Mouse (Mus musculus): ENCODE data around the gene Gm28539.
"Not testable (repeated sequence)": the region's sequence is repeated elsewhere in the genome, so short reads cannot be mapped to it uniquely, and the experiment has no call there.

The Gm28539 gene

DNA sequence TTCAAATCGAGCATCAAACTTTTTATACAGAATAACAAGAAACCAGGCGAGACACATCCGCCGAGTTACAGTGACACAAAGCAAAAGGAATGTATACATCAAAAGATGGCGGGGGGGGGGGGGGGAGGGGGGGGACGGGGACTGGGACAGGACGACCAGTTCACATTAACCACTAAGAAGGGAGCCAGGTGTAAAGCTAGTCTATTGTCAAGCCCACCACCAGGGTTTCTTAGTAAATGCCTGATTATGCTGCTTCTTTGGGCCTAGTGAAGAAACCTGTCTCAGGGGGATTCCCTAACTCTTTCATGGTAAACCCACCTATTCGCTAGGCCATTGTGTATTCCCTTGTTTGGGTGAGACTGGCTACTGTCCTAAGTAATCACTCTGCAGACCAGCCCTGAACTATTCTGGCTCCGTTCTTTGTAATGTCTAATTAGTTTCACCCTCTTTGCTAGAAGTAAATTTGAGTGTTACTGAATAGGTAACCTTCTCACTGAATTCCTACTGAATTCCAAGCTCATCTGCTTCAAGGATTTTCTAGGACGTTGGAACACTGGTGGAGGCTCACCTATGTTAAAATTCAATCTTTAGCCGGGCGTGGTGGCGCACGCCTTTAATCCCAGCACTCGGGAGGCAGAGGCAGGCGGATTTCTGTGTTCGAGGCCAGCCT is 13.3 kb downstream of the Gm28539 start:
- intact Hi-C loops (cut with DNase I), result not testable (repeated sequence)

DNA sequence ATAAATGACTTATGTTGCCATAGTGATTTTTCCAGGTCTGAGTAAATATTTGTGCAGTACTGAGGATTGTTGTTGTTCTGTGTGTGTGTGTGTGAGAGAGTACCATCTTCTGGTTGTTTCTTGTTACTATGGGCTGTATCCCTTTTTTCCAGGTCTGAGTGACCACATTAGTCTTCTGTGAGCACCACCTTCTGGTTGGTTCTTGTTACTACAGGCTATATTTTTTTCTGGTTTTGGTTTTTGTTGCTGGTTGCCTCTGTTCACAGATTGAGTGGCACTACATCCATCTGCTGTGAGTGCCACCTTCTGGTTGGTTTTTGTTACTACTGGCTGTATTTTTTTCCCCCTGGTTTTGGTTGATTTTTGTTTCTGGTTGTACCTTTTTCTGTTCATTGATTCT is 22.2 kb downstream of the Gm28539 start:
- intact Hi-C loops (cut with DNase I), result loop anchor here (5.0 kb wide), 1 partner anchor 161 kb away; no protein-coding TSS in a partner anchor

DNA sequence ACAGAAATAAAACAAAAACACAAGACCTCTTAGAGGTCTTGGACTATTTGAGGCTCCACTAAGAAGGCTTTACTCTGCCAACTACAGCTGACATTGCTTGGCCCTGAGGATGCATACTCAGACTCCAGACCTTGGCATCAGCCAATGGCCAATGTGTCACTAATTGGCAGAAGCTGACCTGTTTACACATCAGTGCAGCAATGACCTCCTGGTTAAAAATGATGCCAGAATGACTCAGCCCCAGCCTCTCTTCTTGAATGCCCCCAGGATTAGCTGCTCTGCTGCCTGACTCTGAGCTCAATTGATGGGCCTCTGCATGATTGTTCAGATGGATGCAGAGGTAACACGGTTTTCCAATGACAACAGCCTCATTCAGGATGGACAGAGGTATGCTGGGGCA is 23.8 kb downstream of the Gm28539 start:
- intact Hi-C loops (cut with DNase I), result no loop called here

DNA sequence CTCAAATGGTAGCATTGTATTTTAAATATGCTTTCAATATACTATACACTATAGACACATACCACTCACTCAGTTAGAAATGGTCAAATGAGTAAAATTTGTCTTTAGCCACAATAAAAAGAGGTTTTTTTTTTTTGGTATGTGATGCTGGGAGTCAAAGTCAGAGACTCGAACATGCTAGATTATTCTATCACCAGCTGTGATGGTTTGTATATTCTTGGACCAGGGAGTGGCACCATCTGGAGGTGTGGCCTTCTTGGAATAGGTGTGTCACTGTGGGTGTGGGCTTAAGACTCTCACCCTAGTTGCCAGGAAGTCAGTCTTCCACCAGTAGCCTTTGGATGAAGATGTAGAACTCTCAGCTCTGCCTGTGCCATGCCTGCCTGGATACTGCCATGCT is 34.1 kb downstream of the Gm28539 start:
- intact Hi-C loops (cut with DNase I), result not testable (repeated sequence)

DNA sequence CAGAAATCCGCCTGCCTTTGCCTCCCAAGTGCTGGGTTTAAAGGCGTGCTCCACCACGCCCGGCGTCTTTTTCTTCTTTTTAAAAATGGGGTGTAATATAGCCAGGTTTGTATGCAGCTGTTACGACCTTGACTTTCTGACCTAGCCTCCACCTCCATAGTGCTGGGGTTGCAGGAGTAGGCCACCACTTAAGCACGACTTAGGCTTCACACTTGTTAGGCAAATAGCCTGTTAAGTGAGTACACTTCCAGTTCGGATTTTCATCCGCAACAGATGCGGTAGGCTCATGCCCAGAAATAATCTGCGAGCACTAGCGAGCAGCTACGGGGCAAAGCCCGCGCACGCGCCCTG is 39.7 kb downstream of the Gm28539 start:
- intact Hi-C loops (cut with DNase I), result no loop called here

DNA sequence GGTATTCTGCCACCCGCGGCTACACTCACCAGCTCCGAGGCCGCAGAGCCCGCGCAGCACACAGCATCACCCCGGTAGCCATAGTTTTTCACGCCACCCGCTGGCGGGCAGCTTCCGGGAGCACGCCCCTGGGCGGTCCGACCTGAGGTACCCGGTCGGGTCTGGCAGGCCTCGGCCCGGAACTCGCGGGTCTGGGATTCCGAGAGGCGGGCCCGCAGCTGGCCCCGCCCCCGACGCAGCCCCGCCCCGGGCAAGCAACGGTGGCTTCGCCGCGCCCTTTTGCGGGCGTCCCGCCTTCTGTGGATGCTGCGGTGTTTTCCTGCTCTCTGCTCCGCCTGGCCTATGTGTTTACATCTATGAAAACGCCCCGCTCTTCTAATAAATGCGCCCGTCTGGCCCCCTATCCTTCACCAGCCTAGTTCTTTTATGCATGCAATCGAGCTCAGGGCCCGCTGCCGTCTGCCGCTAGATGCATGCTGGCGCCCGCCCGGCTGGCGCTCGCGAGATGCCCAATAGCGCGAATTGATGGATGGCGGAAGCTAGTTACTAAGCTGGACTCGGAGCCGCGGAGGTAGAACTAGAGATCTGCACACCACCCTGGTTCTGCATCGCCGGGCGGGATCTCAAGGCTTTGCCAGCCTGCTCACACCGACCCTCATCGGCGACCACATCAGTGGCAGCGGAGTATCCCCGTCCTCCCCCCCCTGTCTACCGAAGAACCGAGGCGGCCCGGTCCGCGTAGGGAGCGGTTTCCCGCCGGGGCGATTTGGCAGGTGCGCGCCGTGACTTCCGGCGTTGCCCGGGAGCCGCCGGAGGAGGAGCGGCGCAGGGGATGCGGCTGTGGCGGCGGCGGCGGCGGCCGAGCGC is 40.3 kb downstream of the Gm28539 start, which contains the start of the genes Mrpl40 and Hira:
Gene Mrpl40 (minus strand): TSS at position 421 of the 867 bp plus-strand sequence.
Gene Hira (plus strand): TSS at position 596 of the 867 bp plus-strand sequence.
- intact Hi-C loops (cut with DNase I), result no loop called here

DNA sequence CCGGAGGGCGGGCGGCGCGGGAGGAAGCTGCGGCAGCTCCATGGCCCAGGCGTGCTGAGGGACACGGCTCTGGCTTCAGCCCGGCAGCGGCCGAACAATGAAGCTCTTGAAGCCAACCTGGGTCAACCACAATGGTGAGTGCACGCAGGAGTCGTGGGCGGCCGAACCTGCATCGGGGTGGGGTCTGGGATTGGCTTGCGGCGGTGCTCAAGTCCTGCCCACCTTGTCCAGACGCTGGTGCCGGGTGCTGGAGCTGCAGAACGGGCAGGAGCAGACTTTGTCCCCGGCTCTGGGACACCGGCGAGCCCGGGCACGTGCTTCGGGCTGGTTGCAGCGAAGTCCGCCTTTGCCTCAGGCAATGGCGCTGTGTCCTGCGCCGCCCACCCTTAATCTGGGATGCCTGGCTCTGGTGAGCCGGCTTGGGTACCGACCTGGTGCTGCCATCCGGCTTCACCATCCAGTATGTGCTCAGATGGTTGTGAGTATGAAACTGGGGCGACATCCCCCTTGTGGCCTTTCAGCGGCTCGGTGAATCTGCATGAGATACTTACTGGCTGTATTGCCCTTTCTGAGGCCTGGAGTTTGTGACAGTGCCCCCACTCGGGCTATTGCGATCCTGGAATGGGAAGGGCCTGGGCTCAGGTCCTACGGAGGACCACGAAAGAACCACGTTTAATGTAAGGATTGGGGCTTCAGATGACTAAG is 41.2 kb downstream of the Gm28539 start:
- intact Hi-C loops (cut with DNase I), result no loop called here

- intact Hi-C loops (cut with DNase I), result no loop called here
Measured at GRCm38 (mm10) chr16:18878091-18878720, 41.8 kb downstream of the Gm28539 start.

GRCm38 (mm10) chr16:18884044-18884443 is 47.7 kb downstream of the Gm28539 start:
- intact Hi-C loops (cut with DNase I), result no loop called here

GRCm38 (mm10) chr16:18893840-18894372 is 57.5 kb downstream of the Gm28539 start:
- intact Hi-C loops (cut with DNase I), result no loop called here

DNA sequence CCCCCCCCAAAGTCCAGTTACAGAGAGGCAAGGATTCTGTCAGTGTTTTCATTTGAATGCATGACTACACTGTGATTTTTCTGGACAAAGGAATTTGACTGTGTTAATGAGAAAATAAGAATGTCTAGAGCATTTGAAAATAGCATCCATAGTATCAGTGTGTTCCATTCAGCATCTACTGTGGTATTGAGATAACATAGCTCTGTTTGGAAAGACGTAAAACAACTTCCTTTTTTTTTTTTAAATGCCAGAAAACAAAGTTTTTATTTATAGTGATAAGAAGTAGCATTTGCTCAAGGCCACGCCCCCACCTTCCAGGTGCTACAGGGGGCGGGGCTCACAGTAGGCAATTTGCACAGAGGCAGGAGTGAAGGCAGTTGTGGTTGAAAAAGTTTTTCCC is 58.9 kb downstream of the Gm28539 start:
- intact Hi-C loops (cut with DNase I), result no loop called here

DNA sequence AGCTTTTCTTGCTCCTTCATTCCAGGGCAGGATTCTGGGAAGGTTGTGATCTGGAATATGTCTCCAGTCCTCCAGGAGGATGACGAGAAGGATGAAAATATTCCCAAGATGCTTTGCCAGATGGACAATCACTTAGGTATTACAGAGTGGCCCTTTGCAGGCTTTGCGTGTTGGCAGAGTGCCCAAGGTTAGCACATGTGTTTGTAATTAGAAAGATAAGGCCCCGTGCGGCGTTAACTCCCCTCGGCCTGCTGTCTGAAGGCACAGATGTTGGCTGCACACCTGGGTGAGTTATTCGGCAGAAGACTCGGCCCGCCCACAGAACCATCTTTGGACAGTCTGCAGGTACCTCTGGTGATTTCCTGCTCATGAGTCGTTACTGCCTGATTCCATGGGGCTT is 60.0 kb downstream of the Gm28539 start:
- intact Hi-C loops (cut with DNase I), result no loop called here

DNA sequence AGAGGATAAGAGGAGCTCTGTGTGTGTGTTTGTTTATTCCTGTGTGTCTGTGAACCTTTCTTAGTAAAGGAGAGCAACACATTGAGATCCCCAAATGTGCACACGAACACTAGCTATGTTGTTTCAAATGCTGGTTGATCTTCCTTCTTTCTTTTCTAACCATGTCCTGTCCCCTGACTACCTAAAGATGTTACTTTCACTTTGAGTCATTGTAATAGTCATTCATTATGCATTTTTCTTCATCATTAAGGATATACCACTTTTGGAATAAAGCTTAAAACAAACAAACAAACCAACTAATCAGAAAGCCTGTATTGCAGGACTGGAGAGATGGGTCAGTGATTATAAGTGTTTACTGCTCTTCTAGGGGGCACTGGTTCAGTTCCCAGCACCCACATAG is 69.3 kb downstream of the Gm28539 start:
- intact Hi-C loops (cut with DNase I), result no loop called here

- intact Hi-C loops (cut with DNase I), result no loop called here
Measured at GRCm38 (mm10) chr16:18916064-18916463, 79.7 kb downstream of the Gm28539 start.

DNA sequence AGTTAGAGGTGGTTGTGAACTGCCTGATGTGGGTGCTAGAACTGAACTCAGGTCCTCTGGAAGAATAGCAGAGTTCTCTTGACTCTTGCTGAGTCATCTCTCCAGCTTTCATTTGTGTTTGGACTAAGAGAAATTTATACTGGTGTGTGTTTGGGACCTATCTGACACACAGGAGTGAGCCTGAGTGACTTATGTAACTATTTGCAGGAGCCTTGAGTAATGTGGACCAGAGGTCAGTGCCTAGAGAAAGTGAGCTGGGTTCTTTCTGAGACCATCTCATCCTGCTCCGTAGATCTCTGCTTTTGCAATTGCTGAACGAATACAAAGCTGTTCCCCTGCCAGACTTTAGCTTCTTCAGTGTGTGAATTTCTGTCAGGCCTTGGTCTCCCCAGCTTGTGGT is 85.4 kb downstream of the Gm28539 start:
- intact Hi-C loops (cut with DNase I), result no loop called here

GRCm38 (mm10) chr16:18927963-18928362 is 91.6 kb downstream of the Gm28539 start:
- intact Hi-C loops (cut with DNase I), result no loop called here

GRCm38 (mm10) chr16:18938321-18939082 is 102.1 kb downstream of the Gm28539 start:
- intact Hi-C loops (cut with DNase I), result no loop called here

DNA sequence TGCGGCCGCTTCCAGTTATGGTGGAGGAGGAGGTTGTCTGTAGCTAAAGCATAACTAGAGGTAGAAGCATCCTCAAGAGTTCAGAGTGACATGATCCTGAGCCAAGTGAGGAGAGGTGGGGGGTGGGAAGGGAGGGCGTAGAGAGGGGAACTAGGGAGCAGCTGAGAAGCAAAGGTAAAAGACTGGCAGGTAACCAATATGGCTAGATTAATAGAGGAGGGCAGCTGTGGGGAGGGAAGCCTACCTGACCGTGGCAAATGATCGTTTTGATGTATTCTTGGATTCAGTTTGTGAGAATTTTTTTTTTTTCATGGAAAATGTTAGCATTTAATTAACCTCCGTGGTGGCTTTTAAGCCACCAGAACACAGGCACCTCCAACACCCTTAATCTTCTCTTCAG is 107.5 kb downstream of the Gm28539 start:
- intact Hi-C loops (cut with DNase I), result no loop called here

GRCm38 (mm10) chr16:18948941-18949340 is 112.6 kb downstream of the Gm28539 start:
- intact Hi-C loops (cut with DNase I), result no loop called here

DNA sequence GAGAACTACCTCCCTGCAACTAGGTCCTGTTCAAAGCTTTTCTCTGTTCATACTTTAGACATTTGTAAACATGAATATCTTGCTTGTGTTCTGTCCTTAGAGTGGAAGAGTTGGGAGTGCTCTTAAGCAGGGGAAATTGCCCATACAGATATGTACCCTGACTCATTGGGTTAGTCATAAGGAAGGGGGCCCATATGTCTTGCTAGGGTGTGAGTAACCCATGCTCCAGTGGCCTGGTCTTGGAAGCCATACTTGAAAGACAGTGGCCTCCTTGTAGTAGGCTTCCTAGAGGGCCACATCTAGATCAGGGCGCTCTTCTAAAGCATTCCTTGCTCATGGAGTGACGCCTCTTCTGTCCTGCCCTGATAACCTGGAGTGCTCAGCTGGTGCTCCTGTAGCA is 114.0 kb downstream of the Gm28539 start:
- intact Hi-C loops (cut with DNase I), result no loop called here
